Mouse (Mus musculus) adipocyte (in vitro differentiated cells): Measurements from ENCODE around the gene Arhgap19.

Experiments used
- DNase-seq: peaks from one replicate; pipeline ENCODE4 v3.0.0-alpha.2; 2016; ENCODE audit warnings: low spot score

Arhgap19 gene

DNA sequence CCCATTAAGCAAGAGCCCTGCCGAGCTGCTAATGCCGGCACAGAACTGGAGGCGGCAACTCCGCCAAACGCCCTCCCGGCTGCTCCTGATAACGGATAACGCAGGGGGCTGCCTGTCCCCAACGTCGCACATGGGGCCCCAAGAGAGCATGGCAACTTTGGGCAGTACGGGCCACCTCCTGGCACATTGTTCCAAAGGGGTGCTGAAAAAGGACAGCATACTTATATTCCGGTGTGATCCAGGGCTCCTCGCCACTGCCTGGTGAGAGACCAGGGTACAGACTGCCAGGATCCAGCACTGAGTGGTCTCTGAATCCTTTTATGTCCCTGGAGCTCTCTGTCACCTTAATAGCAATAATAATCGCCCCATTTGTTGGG lies 63.4 kb downstream of the Arhgap19 start:
- no peak for DNase-seq

DNA sequence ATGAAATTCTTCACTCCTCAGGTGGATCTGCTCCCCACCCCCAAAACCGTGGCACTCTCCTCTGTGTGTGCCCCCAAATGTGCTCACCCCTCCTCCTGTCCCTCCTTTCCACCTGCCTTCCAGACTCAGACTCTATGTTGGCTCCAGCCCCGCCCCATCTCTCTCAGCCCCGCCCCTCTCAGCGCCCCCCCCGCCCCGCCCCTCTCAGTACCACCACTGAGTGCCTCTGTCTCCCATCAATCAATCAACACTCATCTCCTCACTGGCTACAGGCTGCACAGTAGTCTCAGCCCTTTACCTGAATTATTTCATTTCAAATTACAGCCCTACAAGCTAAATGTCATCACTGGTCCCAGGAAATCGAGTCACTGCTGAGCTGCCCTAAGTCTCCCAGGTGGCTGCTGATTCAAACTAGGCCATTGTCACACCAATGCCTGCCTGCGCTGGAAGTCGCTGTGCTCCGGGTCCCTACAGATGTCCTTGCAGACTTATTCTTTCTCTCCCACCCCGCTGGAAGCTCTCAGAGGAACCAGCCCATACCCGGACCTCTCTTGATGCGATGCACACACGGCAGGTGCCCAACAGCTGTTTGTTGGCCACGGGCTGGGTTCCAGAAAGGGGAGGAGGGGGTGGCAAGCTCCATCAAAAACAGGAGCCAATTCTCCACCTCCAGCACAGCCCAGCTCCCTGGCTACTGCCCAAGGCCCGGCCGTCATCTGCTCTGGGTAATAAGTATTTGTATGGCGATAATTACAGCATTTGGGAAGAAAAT lies 64.0 kb downstream of the Arhgap19 start:
- no peak for DNase-seq

DNA sequence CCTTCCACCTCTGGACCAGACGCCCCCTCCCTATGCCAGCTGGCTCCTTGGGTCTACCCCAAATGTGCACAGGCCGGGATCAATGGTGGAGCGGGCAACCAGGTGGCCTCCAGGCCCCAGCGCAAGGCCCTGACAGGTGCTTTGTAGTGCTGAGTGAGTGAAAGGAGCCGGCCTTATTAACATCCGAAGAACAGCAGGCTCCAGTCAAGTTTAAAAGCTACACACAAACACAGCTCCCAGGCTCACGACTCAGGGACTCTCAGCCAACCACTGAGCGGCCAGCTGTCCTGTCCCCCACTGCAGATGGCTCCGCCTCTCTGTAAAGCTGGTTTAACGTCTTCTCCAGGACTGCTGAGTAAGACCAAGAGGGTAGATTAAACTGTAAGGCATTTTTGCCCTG lies 67.2 kb downstream of the Arhgap19 start:
- DNase-seq: no peak

DNA sequence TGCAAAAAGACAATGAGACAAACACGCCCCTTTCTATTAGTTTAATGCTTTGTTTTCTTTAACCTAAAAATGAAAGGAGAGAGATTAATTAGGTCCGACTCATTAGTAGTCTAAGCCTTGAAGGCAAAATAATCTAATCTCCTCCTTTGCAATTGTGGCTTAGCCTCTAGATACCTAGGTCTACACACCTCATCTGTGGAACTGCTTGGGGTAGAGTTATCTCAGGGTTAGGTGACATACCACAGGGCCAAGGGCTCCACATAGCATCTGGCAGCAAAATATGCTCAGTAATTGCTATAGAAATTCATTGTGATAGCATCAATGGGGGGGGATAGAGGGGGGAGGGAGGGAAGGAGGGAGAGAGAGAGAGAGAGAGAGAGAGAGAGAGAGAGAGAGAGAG lies 76.4 kb downstream of the Arhgap19 start:
- no peak for DNase-seq

DNA sequence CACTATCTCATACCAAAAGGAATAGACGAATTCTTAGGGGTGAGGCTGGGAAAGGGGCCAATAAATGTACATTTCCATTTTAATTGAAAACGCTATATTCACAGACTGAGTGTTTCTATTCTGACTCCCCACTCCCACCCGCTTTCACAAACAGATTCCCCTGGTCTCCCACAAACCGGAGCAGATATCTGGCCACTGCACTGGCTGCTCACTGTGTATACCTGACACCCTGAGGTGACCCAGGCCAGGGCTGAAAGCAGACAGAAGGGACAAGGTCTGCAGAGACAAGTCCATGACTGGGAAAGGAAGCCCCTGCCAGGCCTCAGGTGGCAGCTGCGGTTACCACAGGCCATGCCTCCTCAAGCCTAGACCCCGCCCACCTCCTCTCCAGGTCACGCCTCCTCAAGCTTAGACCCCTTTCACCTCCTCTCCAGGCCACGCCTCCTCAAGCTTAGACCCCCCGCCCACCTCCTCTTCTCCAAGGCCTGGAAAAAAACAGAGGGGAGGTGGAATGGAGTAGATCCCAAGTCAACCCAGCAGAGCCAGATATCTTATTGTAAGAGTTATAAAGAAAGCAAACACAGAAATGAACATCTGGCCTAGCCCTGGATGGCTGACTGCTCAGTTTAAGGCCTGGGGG lies 76.9 kb downstream of the Arhgap19 start:
- DNase-seq: no peak

DNA sequence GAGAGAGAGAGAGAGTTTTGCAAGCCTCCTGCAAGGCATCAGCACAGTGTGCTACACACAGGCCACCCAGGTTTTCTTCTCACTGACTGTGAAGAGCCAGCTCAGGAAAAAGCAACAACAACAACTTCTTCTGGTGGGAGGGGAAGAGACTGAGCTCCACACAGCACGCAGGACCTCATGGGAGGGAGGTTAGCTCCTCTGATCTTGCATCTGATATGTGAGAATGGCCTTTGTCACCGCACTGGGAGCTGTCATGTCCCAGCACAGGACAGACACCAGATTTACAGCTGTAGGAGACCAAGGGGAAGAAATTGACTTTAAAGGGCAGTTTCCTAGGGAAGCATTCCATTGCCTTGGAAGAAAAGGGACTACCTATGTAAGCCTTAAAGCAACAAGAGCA lies 78.5 kb downstream of the Arhgap19 start:
- DNase-seq: no peak

DNA sequence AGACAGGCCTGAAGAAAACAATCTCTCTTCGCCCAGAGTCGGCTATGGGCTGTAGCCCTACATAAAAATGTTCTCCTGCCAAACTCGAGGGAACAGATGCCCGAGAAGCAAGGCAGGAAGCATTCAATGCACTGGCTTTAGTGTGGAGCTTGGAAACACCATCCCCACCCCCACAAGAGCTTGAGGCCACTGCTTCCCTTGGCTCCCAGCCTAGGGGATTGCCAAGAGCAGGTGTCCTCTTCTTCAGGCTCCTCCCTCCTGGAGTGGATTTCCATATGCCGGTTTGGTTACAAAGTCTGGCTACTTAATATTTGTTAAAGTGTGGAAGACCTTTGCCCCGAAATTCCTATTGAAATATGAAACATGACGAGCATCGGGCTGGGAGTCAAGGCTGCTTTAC lies 82.4 kb downstream of the Arhgap19 start:
- DNase-seq: no peak
